8 mouse cellular contexts compared by ENCODE assay signal in the genomic region with DNA sequence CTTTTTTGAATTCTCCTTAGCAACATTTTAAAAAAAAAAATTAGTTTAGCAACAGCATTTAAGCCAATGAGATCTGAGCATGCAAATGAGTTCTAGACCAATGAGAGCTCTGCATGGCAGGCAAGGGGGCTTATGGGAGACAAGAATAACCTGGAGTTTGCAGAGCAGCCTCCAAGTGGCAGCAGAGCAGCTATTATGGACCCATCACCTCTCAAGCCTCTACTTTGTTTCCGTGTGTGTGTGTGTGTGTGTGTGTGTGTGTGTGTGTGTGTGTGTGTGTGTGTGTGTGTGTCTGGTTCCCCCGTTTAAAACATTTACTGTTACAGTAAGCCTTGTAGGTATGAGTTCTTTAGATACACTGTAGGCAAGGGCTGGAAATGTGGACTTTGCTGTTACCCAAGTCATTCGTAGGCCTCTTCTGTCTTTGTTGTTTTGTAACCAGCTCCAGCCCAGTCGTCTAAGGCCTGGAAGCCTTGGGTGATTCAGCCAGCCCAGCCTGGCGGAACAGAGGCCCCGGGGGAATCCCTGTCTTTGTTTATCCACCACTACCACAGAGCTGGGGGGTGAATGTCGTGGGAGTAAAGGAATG. TPM values are rescaled to one million over a fixed set of nuclear protein-coding genes. Genes with fewer than 3 reads are reported as not detected.
A peak's percentile ranks its signal among the peaks of the same experiment; 100 is the strongest.
DNase-seq lines count a peak whose midpoint lies in the region; ATAC-seq lines count a peak whose summit lies in the region.

No protein-coding gene starts in this region.

- no peak overlapping the region for H3K4me2 ChIP-seq in intestine, embryonic 15.5 days (replicated peaks)

- peak; percentile 95 for ATAC-seq in intestine, embryonic 15.5 days

- no peak overlapping the region for H3K9ac ChIP-seq in intestine, embryonic 15.5 days

- H3K27me3 ChIP-seq in intestine, embryonic 15.5 days (replicated peaks), result no peaks in the 10 kb centered on the region
- H3K27me3 ChIP-seq in midbrain, embryonic 10.5 days (ENCODE audit: low read depth, poor library complexity, severe bottlenecking), result no peaks in the 10 kb centered on the region

- WGBS in intestine, embryonic 15.5 days, result 18% methylated on average over 7 of the region's 7 CpGs
- WGBS in midbrain, embryonic 10.5 days, result 26% methylated on average over 7 of the region's 7 CpGs

- no peaks in the 10 kb centered on the region for H3K9me3 ChIP-seq in intestine, embryonic 15.5 days
- no peaks in the 10 kb centered on the region for H3K9me3 ChIP-seq in midbrain, embryonic 10.5 days (replicated peaks)

- peaks cover 11% of the 10 kb centered on the region for H3K4me1 ChIP-seq in intestine, embryonic 15.5 days (replicated peaks)
- peaks cover 36% of the 10 kb centered on the region for H3K4me1 ChIP-seq in midbrain, embryonic 10.5 days

- H3K27ac ChIP-seq in intestine, embryonic 15.5 days, result peak overlapping the region; percentile 36; the same call in 1 of the 2 replicates
- H3K27ac ChIP-seq in midbrain, embryonic 10.5 days (replicated peaks), result peak overlapping the region; percentile 86

- DNase-seq in layer of hippocampus, adult 11-12 months (ENCODE audit: low spot score), result peak; percentile 78
- DNase-seq in layer of hippocampus, adult 9-10 months (ENCODE audit: low spot score), result no peak
- DNase-seq in embryo, embryonic 10.5 days (ENCODE audit: low spot score), result peak; percentile 88
- peak; percentile 75 for DNase-seq in gastrocnemius, postnatal 25 days
- peak; percentile 60 to 68 for DNase-seq in left cerebral cortex, postnatal 36 days (ENCODE audit: low spot score in 2 of 2)
- peak; percentile 77 for DNase-seq in midbrain, embryonic 10.5 days (ENCODE audit: low spot score)
- peak; percentile 73 to 81 for DNase-seq in right cerebral cortex, postnatal 36 days (ENCODE audit: low spot score in 2 of 2)

- H3K36me3 ChIP-seq in intestine, embryonic 15.5 days, result 0 out of 2 replicates have a peak, but pooled peaks cover 7% of the 10 kb centered on the region
- peaks cover 40% of the 10 kb centered on the region for H3K36me3 ChIP-seq in midbrain, embryonic 10.5 days

- intact Hi-C loops in left cerebral cortex, postnatal 36 days (cut with DNase I), result loop anchor here (2.0 to 5.0 kb wide), 3 partner anchors 53 to 132 kb away; partner anchors contain the start of gene Lrrc58

- no peak overlapping the region for H3K4me3 ChIP-seq in intestine, embryonic 15.5 days (replicated peaks)
- H3K4me3 ChIP-seq in midbrain, embryonic 10.5 days, result peak overlapping the region; percentile 32

RNA-seq across cellular contexts. Expression of gene Fstl1, which starts 37.8 kb away (rescaled TPM):
- 100 to 1,000 TPM in 1 of 2 experiments, 10 to 100 TPM in 1; 90.0 to 135 TPM for total RNA-seq in gastrocnemius, postnatal 25 days (2021)
- 232 and 269 TPM in 2 replicates for polyA plus RNA-seq in intestine, embryonic 15.5 days (2015; fragmentation: Nextera tagmentation; extraction: Ambion mirVana)
- 10 to 100 TPM; 28.6 to 32.6 TPM for total RNA-seq in left cerebral cortex, postnatal 36 days (2021)
- 168 and 195 TPM in 2 replicates for polyA plus RNA-seq in midbrain, embryonic 10.5 days (2016; fragmentation: Nextera tagmentation; extraction: Ambion mirVana)

RNA-seq across cellular contexts. Expression of gene Gm36028, which starts 46.5 kb away (rescaled TPM):
- total RNA-seq in gastrocnemius, postnatal 25 days (2021), result not detected
- polyA plus RNA-seq in intestine, embryonic 15.5 days (2015; fragmentation: Nextera tagmentation; extraction: Ambion mirVana), result 0.80 and 1.8 TPM in 2 replicates
- not detected for total RNA-seq in left cerebral cortex, postnatal 36 days (2021)
- 0.25 and 0.34 TPM in 2 replicates for polyA plus RNA-seq in midbrain, embryonic 10.5 days (2016; fragmentation: Nextera tagmentation; extraction: Ambion mirVana)

RNA-seq across cellular contexts. Expression of gene Lrrc58, which starts 53.7 kb away (rescaled TPM):
- 10 to 100 TPM; 36.5 to 38.3 TPM for total RNA-seq in gastrocnemius, postnatal 25 days (2021)
- 48.0 and 52.4 TPM in 2 replicates for polyA plus RNA-seq in intestine, embryonic 15.5 days (2015; fragmentation: Nextera tagmentation; extraction: Ambion mirVana)
- 100 to 1,000 TPM in 1 of 2 experiments, 10 to 100 TPM in 1; 97.3 to 105 TPM for total RNA-seq in left cerebral cortex, postnatal 36 days (2021)
- 52.5 and 53.3 TPM in 2 replicates for polyA plus RNA-seq in midbrain, embryonic 10.5 days (2016; fragmentation: Nextera tagmentation; extraction: Ambion mirVana)
